Mouse (Mus musculus) embryonic facial prominence, embryonic 14.5 days (tissue): ENCODE data around the gene Klk15. TPM values are rescaled to one million over a fixed set of nuclear protein-coding genes. Genes with fewer than 3 reads are reported as not detected.
A peak's percentile ranks its signal among the peaks of the same experiment; 100 is the strongest.

Experiments
- ATAC-seq: fragments of 200-750 bp; cut with Nextera tagmentation; 2 replicates; pipeline ENCODE4 v1.8.0; 2017; ENCODE audit warnings: low read depth, moderate number of reproducible peaks, moderate TSS enrichment
- DNase-seq: peaks from one replicate; pipeline ENCODE4 v3.0.0-alpha.2; 2015; ENCODE audit warnings: low spot score
- H3K27ac ChIP-seq: fragments of 300-500 bp; sonication (generic); replicated peaks from 2 replicates; pipeline ENCODE4 v1.5.1; 2014; ENCODE audit warnings: low read depth, mild to moderate bottlenecking, low read length, moderate library complexity
- H3K27me3 ChIP-seq: fragments of 300-500 bp; sonication (generic); replicated peaks from 2 replicates; pipeline ENCODE4 v1.6.1; 2014; ENCODE audit warnings: low read length; ENCODE audit not compliant: control insufficient read depth, insufficient read depth
- H3K36me3 ChIP-seq: fragments of 300-500 bp; sonication (generic); 2 replicates; pipeline ENCODE4 v1.6.1; 2014; ENCODE audit warnings: low read length, mixed read lengths; ENCODE audit not compliant: control insufficient read depth, insufficient read depth
- H3K4me1 ChIP-seq: fragments of 300-500 bp; sonication (generic); 2 replicates; pipeline ENCODE4 v1.6.1; 2014; ENCODE audit warnings: antibody characterized with exemption, low read length; ENCODE audit not compliant: control insufficient read depth, insufficient read depth
- H3K4me2 ChIP-seq: fragments of 300-500 bp; sonication (generic); 2 replicates; pipeline ENCODE4 v1.6.1; 2014; ENCODE audit warnings: low read depth, mild to moderate bottlenecking, low read length, moderate library complexity, mixed read lengths
- H3K4me3 ChIP-seq: fragments of 300-500 bp; sonication (generic); 2 replicates; pipeline ENCODE4 v1.5.1; 2014; ENCODE audit warnings: low read depth, mild to moderate bottlenecking, low read length
- H3K9ac ChIP-seq: fragments of 300-500 bp; sonication (generic); 2 replicates; pipeline ENCODE4 v1.6.1; 2014; ENCODE audit warnings: low read depth, mild to moderate bottlenecking, low read length, moderate library complexity, mixed read lengths
- H3K9me3 ChIP-seq: fragments of 300-500 bp; sonication (generic); 2 replicates; pipeline ENCODE4 v1.6.1; 2016; ENCODE audit warnings: low read length; ENCODE audit not compliant: control insufficient read depth
- WGBS: fragments of 180-500 bp; shearing (Covaris S2); extraction: QIAGEN DNeasy Blood & Tissue Kit; methylation state at CpG from one replicate; pipeline ENCODE4 v1.1.7; 2014; 5-methylcytosine and 5-hydroxymethylcytosine counted together
- polyA plus RNA-seq: library from polyadenylated mRNA; unstranded; fragments of >200 nt; fragmentation: Nextera tagmentation; extraction: Ambion mirVana; gene quantifications from 2 replicates; pipeline ENCODE4 v1.2.1, GENCODE M21; 2014

Gene Klk15
- not detected in 2 replicates for polyA plus RNA-seq

GRCm38 (mm10) chr7:43933440-43933839 lies at the start of gene Klk15:
TSS of gene Klk15 (plus strand) at chr7:43933740.
- no peak within 1 kb of the TSS for H3K27ac ChIP-seq

GRCm38 (mm10) chr7:43891365-43891764 lies 42.2 kb upstream of the Klk15 start:
- H3K4me1 ChIP-seq, result no peaks in the 10 kb centered on the region
- 56% methylated on average over 5 of the region's 5 CpGs for WGBS
- DNase-seq, result no peak

More at GRCm38 (mm10) chr7:43933440-43933839, at the start of gene Klk15:
- no peaks in the 10 kb centered on the region for H3K9me3 ChIP-seq
- no peak within 1 kb of the TSS for H3K4me3 ChIP-seq
- no peak within 1 kb of the TSS for H3K9ac ChIP-seq
- H3K4me2 ChIP-seq, result no peak within 1 kb of the TSS
- WGBS, result 83% methylated on average over 3 of the region's 3 CpGs
- DNase-seq (no peak), ATAC-seq (no peak)
- H3K4me1 ChIP-seq, result no peaks in the 10 kb centered on the region
- no peaks in the 10 kb centered on the region for H3K36me3 ChIP-seq
- no peaks in the 10 kb centered on the region for H3K27me3 ChIP-seq

GRCm38 (mm10) chr7:43891788-43892187 lies 41.8 kb upstream of the Klk15 start:
- H3K27ac ChIP-seq, result no peak overlapping the region
- no peak overlapping the region for H3K4me2 ChIP-seq
- no peak overlapping the region for H3K4me3 ChIP-seq
- 58% methylated on average over 3 of the region's 3 CpGs for WGBS
- no peaks in the 10 kb centered on the region for H3K27me3 ChIP-seq
- peak; percentile 70; the same call in 1 of the 2 replicates for ATAC-seq
- DNase-seq, result peak; percentile 31
- H3K9me3 ChIP-seq, result no peaks in the 10 kb centered on the region
- H3K36me3 ChIP-seq, result no peaks in the 10 kb centered on the region
- no peaks in the 10 kb centered on the region for H3K4me1 ChIP-seq
- H3K9ac ChIP-seq, result no peak overlapping the region

More at GRCm38 (mm10) chr7:43891365-43891764, 42.2 kb upstream of the Klk15 start:
- H3K9me3 ChIP-seq, result no peaks in the 10 kb centered on the region
- no peaks in the 10 kb centered on the region for H3K27me3 ChIP-seq
- no peak overlapping the region for H3K4me2 ChIP-seq
- no peaks in the 10 kb centered on the region for H3K36me3 ChIP-seq
- no peak for ATAC-seq
- no peak overlapping the region for H3K9ac ChIP-seq
- H3K4me3 ChIP-seq, result no peak overlapping the region
- no peak overlapping the region for H3K27ac ChIP-seq

GRCm38 (mm10) chr7:43894836-43895235 lies 38.7 kb upstream of the Klk15 start:
- H3K4me1 ChIP-seq, result no peaks in the 10 kb centered on the region
- no peak overlapping the region for H3K4me2 ChIP-seq
- no peaks in the 10 kb centered on the region for H3K9me3 ChIP-seq
- ATAC-seq (peak; percentile 95), DNase-seq (peak; percentile 85)
- H3K36me3 ChIP-seq, result no peaks in the 10 kb centered on the region
- no peak overlapping the region for H3K9ac ChIP-seq
- no peak overlapping the region for H3K4me3 ChIP-seq
- no peaks in the 10 kb centered on the region for H3K27me3 ChIP-seq
- H3K27ac ChIP-seq, result no peak overlapping the region
- 9% methylated on average over 1 of the region's 1 CpGs for WGBS

- Histone ChIP-seq H3K27me3 (no peaks in the 10 kb centered on the region), H3K36me3 (no peaks in the 10 kb centered on the region), H3K4me1 (no peaks in the 10 kb centered on the region), H3K27ac (no peak overlapping the region), H3K9ac (no peak overlapping the region), H3K4me2 (no peak overlapping the region), H3K4me3 (no peak overlapping the region), H3K9me3 (no peaks in the 10 kb centered on the region)
- DNase-seq (no peak), ATAC-seq (no peak)
- 63% methylated on average over 9 of the region's 9 CpGs for WGBS
Measured at GRCm38 (mm10) chr7:43914821-43915220, 18.7 kb upstream of the Klk15 start.

GRCm38 (mm10) chr7:43918426-43918825 lies 15.1 kb upstream of the Klk15 start:
- no peaks in the 10 kb centered on the region for H3K27me3 ChIP-seq
- no peaks in the 10 kb centered on the region for H3K4me1 ChIP-seq
- no peak overlapping the region for H3K27ac ChIP-seq
- no peak overlapping the region for H3K4me2 ChIP-seq
- no peaks in the 10 kb centered on the region for H3K9me3 ChIP-seq
- no peaks in the 10 kb centered on the region for H3K36me3 ChIP-seq
- no peak overlapping the region for H3K4me3 ChIP-seq
- WGBS, result 83% methylated on average over 13 of the region's 13 CpGs
- no peak for ATAC-seq
- no peak for DNase-seq
- no peak overlapping the region for H3K9ac ChIP-seq

- 77% methylated on average over 8 of the region's 8 CpGs for WGBS
- Histone ChIP-seq H3K4me2 (no peak overlapping the region), H3K27ac (no peak overlapping the region), H3K36me3 (no peaks in the 10 kb centered on the region), H3K4me3 (no peak overlapping the region), H3K27me3 (no peaks in the 10 kb centered on the region), H3K4me1 (no peaks in the 10 kb centered on the region), H3K9ac (no peak overlapping the region), H3K9me3 (no peaks in the 10 kb centered on the region)
- DNase-seq (no peak), ATAC-seq (no peak)
Measured at GRCm38 (mm10) chr7:43918871-43919270, 14.7 kb upstream of the Klk15 start.

- DNase-seq, result peak; percentile 74
- peak; percentile 88 for ATAC-seq
- WGBS, result 27% methylated on average over 14 of the region's 14 CpGs
- Histone ChIP-seq H3K9me3 (no peaks in the 10 kb centered on the region), H3K4me3 (no peak overlapping the region), H3K9ac (no peak overlapping the region), H3K27ac (no peak overlapping the region), H3K36me3 (no peaks in the 10 kb centered on the region), H3K4me2 (no peak overlapping the region), H3K4me1 (no peaks in the 10 kb centered on the region), H3K27me3 (no peaks in the 10 kb centered on the region)
Measured at GRCm38 (mm10) chr7:43919559-43920451, 13.7 kb upstream of the Klk15 start.

GRCm38 (mm10) chr7:43920582-43920981 lies 13.0 kb upstream of the Klk15 start:
- H3K4me2 ChIP-seq, result no peak overlapping the region
- H3K27me3 ChIP-seq, result no peaks in the 10 kb centered on the region
- DNase-seq (no peak), ATAC-seq (no peak)
- no peak overlapping the region for H3K9ac ChIP-seq
- H3K9me3 ChIP-seq, result no peaks in the 10 kb centered on the region
- no peak overlapping the region for H3K4me3 ChIP-seq
- H3K36me3 ChIP-seq, result no peaks in the 10 kb centered on the region
- H3K4me1 ChIP-seq, result no peaks in the 10 kb centered on the region
- H3K27ac ChIP-seq, result no peak overlapping the region
- 90% methylated on average over 3 of the region's 3 CpGs for WGBS
